Mouse (Mus musculus): ENCODE measurements at regions not wholly inside any gene's neighbourhood (a gene's known extent, or its start where the extent isn't known, plus 50 kb on each side); places are given as distances from the start of the nearest gene placed in this dataset.
A peak's percentile ranks its signal among the peaks of the same experiment; 100 is the strongest.
"Not testable (repeated sequence)": the region's sequence is repeated elsewhere in the genome, so short reads cannot be mapped to it uniquely, and the experiment has no call there.

DNA sequence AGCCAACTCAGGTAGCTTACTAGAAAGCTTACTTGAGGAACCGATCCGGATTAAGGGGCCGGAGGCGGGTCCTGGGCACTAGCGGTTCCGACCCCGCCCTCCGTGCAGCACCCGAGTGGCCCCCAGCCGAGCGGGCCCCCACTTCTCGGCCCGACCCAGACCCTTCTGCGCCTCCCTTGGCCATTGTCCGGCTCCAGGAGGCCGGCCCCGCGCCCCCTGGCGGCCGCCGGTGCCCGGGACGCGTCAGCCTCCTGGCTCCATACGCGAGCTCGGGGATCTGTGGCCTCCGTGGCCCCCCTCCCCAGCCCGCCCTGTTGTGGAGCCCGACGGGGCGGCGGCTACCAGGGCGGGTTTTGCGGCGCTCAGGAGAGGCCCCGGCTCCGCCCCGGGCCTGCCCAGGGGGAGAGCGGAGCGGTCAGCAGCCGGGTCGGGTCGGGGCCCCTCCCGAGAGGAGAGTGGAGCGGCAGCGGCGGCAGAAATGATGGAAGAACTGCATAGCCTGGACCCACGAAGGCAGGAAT is 94.3 kb upstream of the Zfp986 start:
- H3K4me3 ChIP-seq (replicated peaks; ENCODE audit: low read depth, low read length), result peak overlapping the region; percentile 19; the same call in 1 of the 2 replicates
- not testable (repeated sequence) for H3K27ac ChIP-seq (replicated peaks; ENCODE audit: low read depth, low read length); H3K9me3 ChIP-seq (ENCODE audit: control insufficient read depth, low read length); DNase-seq; H3K36me3 ChIP-seq (ENCODE audit: control insufficient read depth, insufficient read depth, low read length); H3K4me1 ChIP-seq (ENCODE audit: control insufficient read depth, insufficient read depth, low read length); H3K9ac ChIP-seq (replicated peaks; ENCODE audit: low read length); H3K27me3 ChIP-seq (ENCODE audit: control insufficient read depth, insufficient read depth, low read length)
- H3K4me2 ChIP-seq (ENCODE audit: low read length), result peak overlapping the region; percentile 43
- 3% methylated on average over 41 of the region's 49 CpGs for WGBS
- peak; percentile 86 for ATAC-seq (ENCODE audit: low FRiP score, low TSS enrichment)

DNA sequence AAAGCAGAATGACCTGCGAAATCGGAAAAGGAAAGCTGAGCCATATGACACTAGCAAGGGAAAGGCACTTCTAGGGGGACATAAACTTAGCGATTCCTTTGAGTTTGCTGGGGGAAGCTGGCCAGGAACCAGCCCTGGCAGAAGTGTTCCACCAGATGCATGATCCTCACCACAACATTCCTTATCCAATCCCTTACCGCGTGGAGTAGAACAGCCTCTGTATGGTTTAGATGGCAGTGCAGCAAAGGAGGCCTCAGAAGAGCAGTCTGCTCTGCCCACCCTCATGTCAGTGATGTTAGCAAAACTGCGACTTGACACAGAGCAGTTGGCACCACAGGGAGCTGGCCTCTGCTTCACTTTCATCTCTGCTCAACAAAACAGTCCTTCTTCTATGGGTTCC is 93.7 kb upstream of the Zfp986 start:
- H3K36me3 ChIP-seq (ENCODE audit: control insufficient read depth, insufficient read depth, low read length); H3K27me3 ChIP-seq (ENCODE audit: control insufficient read depth, insufficient read depth, low read length); H3K9me3 ChIP-seq (ENCODE audit: control insufficient read depth, low read length); ATAC-seq (ENCODE audit: low FRiP score, low TSS enrichment); H3K9ac ChIP-seq (replicated peaks; ENCODE audit: low read length); DNase-seq; H3K4me2 ChIP-seq (ENCODE audit: low read length); H3K27ac ChIP-seq (replicated peaks; ENCODE audit: low read depth, low read length); H3K4me3 ChIP-seq (replicated peaks; ENCODE audit: low read depth, low read length); H3K4me1 ChIP-seq (ENCODE audit: control insufficient read depth, insufficient read depth, low read length): not testable (repeated sequence)
- WGBS, result 11% methylated on average over 1 of the region's 6 CpGs

DNA sequence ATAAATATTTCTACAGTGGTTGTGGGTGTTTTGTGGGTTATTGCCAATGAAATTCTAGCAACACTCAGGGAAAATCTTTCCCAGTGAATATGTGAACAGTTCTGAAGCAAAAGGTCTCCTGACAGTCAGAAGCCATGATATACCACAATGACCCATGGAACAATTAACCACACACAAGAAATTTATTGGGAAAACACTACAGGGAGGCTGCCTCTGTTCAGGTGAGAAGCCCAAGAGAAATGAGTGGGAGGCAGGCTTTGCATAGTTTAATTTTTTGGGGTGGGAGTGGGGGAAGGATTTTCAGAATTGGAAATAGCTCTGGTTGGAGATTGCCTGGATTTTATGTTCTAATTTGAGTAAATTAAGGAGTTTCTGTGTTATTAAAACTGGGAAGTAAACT is 92.1 kb upstream of the Zfp986 start:
- ATAC-seq (ENCODE audit: low FRiP score, low TSS enrichment), result peak; percentile 50; the same call in 1 of the 2 replicates
- H3K27me3 ChIP-seq (ENCODE audit: control insufficient read depth, insufficient read depth, low read length); H3K9ac ChIP-seq (replicated peaks; ENCODE audit: low read length); H3K36me3 ChIP-seq (ENCODE audit: control insufficient read depth, insufficient read depth, low read length); H3K27ac ChIP-seq (replicated peaks; ENCODE audit: low read depth, low read length); H3K4me1 ChIP-seq (ENCODE audit: control insufficient read depth, insufficient read depth, low read length); H3K9me3 ChIP-seq (ENCODE audit: control insufficient read depth, low read length); DNase-seq; H3K4me3 ChIP-seq (replicated peaks; ENCODE audit: low read depth, low read length); H3K4me2 ChIP-seq (ENCODE audit: low read length): not testable (repeated sequence)

DNA sequence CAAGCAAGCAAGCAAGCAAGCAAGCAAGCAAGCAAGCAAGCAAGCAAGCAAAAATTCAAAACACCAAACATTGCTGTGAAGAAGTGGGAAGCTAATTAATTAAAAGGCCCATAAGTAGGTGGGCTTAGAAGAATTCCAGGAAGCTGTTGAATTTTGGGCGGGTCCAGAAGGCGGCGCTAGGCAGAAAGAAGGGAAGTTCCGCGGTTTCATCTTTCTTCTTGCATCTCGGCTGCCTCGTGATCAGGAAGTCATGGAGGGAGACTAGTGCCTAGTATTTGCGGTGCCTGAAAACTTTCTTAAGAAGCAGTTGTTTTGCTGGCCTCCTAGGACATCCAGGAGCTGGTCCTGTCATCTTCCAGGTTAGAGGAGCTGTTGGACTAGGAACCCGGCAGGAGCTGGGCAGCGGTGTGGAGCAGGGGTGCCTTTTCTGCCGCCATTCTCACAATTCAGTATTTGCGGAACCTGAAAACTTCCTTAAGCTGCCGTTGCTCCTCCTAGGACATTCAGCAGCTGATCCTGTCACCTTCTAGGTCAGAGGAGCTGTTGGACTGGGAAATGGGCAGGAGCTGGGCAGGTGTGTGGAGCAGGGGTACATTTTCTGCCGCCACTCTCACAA is 87.2 kb upstream of the Zfp986 start:
- H3K4me2 ChIP-seq (ENCODE audit: low read length); H3K4me3 ChIP-seq (replicated peaks; ENCODE audit: low read depth, low read length); H3K27me3 ChIP-seq (ENCODE audit: control insufficient read depth, insufficient read depth, low read length); H3K4me1 ChIP-seq (ENCODE audit: control insufficient read depth, insufficient read depth, low read length); DNase-seq; H3K36me3 ChIP-seq (ENCODE audit: control insufficient read depth, insufficient read depth, low read length); H3K27ac ChIP-seq (replicated peaks; ENCODE audit: low read depth, low read length); H3K9ac ChIP-seq (replicated peaks; ENCODE audit: low read length); H3K9me3 ChIP-seq (ENCODE audit: control insufficient read depth, low read length); ATAC-seq (ENCODE audit: low FRiP score, low TSS enrichment): not testable (repeated sequence)
- no CpG with 5 or more reads among the region's 14 CpGs for WGBS

DNA sequence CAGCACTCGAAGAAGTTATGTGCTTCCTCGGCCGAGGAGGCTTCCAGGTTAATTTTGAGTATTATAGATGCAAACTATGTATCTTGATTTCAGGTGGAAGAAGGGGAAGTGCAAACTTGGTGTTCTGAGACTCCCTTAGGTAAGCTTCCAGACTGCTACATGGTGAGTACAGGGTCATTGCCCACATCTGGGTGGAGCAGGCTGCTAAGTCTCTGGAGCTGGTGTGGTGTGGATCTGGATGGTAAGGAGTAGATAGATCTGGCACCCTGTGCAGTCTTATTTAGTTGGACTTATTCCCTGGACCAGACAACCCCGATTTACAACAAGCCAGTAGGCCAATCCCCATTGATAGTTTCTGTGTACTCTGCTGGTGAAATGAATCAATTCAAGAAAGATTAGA is 53.9 kb upstream of the Zfp986 start:
- ATAC-seq (ENCODE audit: low FRiP score, low TSS enrichment), result peak; percentile 60; the same call in 1 of the 2 replicates
- H3K27ac ChIP-seq (replicated peaks; ENCODE audit: low read depth, low read length); H3K9ac ChIP-seq (replicated peaks; ENCODE audit: low read length); H3K4me2 ChIP-seq (ENCODE audit: low read length); H3K9me3 ChIP-seq (ENCODE audit: control insufficient read depth, low read length); DNase-seq; H3K4me3 ChIP-seq (replicated peaks; ENCODE audit: low read depth, low read length); H3K4me1 ChIP-seq (ENCODE audit: control insufficient read depth, insufficient read depth, low read length); H3K27me3 ChIP-seq (ENCODE audit: control insufficient read depth, insufficient read depth, low read length); H3K36me3 ChIP-seq (ENCODE audit: control insufficient read depth, insufficient read depth, low read length): not testable (repeated sequence)
- WGBS, result no CpG with 5 or more reads among the region's 4 CpGs

All from midbrain, embryonic 14.5 days (tissue).